Mouse (Mus musculus) limb, embryonic 12.5 days (tissue): ENCODE measurements around the gene Prn. TPM values are rescaled to one million over a fixed set of nuclear protein-coding genes. Genes with fewer than 3 reads are reported as not detected.

ENCODE experiments used
- ATAC-seq: fragments of 200-750 bp; cut with Nextera tagmentation; 2 replicates; pipeline ENCODE4 v1.8.0; 2017; ENCODE audit warnings: low read depth, moderate TSS enrichment; ENCODE audit not compliant: insufficient number of reproducible peaks, insufficient read depth, low FRiP score, low TSS enrichment
- H3K27ac ChIP-seq: fragments of 300-500 bp; sonication (generic); 2 replicates; pipeline ENCODE4 v1.5.1; 2016; ENCODE audit warnings: mild to moderate bottlenecking, moderate library complexity
- H3K27me3 ChIP-seq: fragments of 300-500 bp; sonication (generic); 2 replicates; pipeline ENCODE4 v1.6.1; 2016; ENCODE audit warnings: mild to moderate bottlenecking, moderate library complexity
- H3K36me3 ChIP-seq: fragments of 300-500 bp; sonication (generic); 2 replicates; pipeline ENCODE4 v1.6.1; 2016; ENCODE audit warnings: mild to moderate bottlenecking, moderate library complexity
- H3K4me1 ChIP-seq: fragments of 300-500 bp; sonication (generic); replicated peaks from 2 replicates; pipeline ENCODE4 v1.6.1; 2016
- H3K4me2 ChIP-seq: fragments of 300-500 bp; sonication (generic); 2 replicates; pipeline ENCODE4 v1.6.1; 2016; ENCODE audit warnings: mild to moderate bottlenecking, moderate library complexity
- H3K4me3 ChIP-seq: fragments of 300-500 bp; sonication (generic); replicated peaks from 2 replicates; pipeline ENCODE4 v1.5.1; 2016; ENCODE audit warnings: mild to moderate bottlenecking
- H3K9ac ChIP-seq: fragments of 300-500 bp; sonication (generic); replicated peaks from 2 replicates; pipeline ENCODE4 v1.6.1; 2016; ENCODE audit warnings: mild to moderate bottlenecking, moderate library complexity
- H3K9me3 ChIP-seq: fragments of 300-500 bp; sonication (generic); 2 replicates; pipeline ENCODE4 v1.6.1; 2016; ENCODE audit warnings: mild to moderate bottlenecking, moderate library complexity
- WGBS: fragments of 180-500 bp; shearing (Covaris S2); methylation state at CpG from one replicate; pipeline ENCODE4 v1.1.7; 2016; 5-methylcytosine and 5-hydroxymethylcytosine counted together
- polyA plus RNA-seq: library from polyadenylated mRNA; unstranded; fragments of >200 nt; fragmentation: Nextera tagmentation; extraction: Ambion mirVana; gene quantifications from 2 replicates; pipeline ENCODE4 v1.2.1, GENCODE M21; 2016

Gene Prn
- polyA plus RNA-seq, 1 experiment from 2014 or later = not detected

DNA sequence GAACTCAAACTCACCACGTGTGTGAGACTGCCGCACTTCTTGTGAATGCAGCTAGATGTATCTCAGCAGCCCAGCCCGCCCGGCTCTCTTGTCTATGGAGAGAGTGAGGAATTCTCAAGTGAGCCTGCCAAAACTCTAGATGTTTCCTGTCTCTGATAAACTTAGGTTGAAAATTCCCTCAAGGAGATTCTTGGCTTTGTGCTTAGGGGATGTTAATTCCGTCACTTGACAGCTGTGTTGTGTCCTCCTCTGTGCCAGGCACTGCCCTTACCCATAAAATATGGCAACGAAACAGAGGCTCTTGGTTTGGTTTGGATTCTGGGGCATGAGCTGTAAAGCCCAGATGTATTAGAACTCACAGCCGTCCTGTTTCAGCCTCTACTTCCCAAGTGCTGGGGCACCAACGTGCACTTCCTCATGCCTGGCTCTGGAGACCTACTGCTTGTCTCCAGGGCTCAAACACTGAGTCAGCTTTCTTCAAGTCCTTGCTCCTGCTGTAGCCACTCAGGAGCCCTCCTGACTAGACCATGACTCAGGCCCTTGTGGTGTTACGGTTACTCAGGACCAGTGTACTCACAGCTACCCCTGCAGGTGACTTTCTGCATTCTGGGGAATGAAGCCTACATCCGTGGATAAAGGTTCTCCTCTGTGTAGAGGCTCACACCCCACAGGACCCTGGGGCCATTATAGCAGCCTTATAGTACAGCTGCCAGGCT lies 25.8 kb downstream of the Prn start:
- no peaks in the 10 kb centered on the region for H3K9me3 ChIP-seq
- 81% methylated on average over 10 of the region's 10 CpGs for WGBS
- no peak overlapping the region for H3K4me2 ChIP-seq
- no peak overlapping the region for H3K27ac ChIP-seq
- peaks cover 9% of the 10 kb centered on the region; the same call in 1 of the 2 replicates for H3K4me1 ChIP-seq
- no peak for ATAC-seq
- peaks cover 14% of the 10 kb centered on the region; the same call in 1 of the 2 replicates for H3K36me3 ChIP-seq
- no peaks in the 10 kb centered on the region for H3K27me3 ChIP-seq
- no peak overlapping the region for H3K9ac ChIP-seq
- H3K4me3 ChIP-seq = no peak overlapping the region

DNA sequence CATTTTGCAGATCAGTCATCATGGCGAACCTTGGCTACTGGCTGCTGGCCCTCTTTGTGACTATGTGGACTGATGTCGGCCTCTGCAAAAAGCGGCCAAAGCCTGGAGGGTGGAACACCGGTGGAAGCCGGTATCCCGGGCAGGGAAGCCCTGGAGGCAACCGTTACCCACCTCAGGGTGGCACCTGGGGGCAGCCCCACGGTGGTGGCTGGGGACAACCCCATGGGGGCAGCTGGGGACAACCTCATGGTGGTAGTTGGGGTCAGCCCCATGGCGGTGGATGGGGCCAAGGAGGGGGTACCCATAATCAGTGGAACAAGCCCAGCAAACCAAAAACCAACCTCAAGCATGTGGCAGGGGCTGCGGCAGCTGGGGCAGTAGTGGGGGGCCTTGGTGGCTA lies 26.7 kb downstream of the Prn start:
- WGBS = 97% methylated on average over 10 of the region's 10 CpGs
- Histone ChIP-seq H3K9me3 (no peaks in the 10 kb centered on the region), H3K27me3 (no peaks in the 10 kb centered on the region), H3K4me1 (peaks cover 9% of the 10 kb centered on the region; the same call in 1 of the 2 replicates), H3K36me3 (peaks cover 14% of the 10 kb centered on the region; the same call in 1 of the 2 replicates), H3K4me3 (no peak overlapping the region), H3K4me2 (no peak overlapping the region), H3K27ac (no peak overlapping the region), H3K9ac (no peak overlapping the region)
- no peak for ATAC-seq

DNA sequence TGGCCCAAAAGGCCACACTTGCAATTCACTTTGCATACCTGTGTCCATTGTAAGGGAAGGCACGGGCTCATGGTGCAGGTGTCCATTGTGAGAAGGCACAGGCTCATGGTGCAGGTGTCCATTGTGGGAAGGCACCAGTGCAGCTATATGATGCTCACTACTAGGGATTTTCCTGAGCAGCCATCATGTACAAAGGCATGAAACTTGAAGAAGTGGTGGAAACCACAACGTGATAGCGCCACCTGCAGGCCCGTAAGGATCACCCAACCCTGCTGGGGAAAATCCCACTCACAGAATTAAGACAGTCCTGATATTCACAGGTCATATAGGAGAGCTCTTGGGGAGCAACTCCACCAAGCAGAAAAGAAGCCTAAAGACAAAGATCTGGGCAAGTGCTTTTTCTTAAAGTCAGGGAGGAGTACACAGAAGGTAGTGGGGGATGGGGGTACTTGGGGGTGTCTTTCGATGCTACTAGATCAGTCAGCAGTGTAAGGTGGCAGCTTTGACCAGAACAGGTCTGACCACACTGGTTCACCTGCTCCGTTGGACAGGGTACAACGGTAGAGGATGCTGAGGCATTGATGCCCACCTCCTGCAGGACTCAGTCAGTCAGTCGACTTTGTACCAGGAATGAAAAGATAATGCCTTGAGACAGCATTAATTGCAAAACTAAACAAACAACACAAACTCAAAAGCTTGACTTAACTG lies 29.8 kb downstream of the Prn start:
- no peak overlapping the region for H3K27ac ChIP-seq
- no peaks in the 10 kb centered on the region for H3K27me3 ChIP-seq
- peaks cover 14% of the 10 kb centered on the region; the same call in 1 of the 2 replicates for H3K36me3 ChIP-seq
- no peaks in the 10 kb centered on the region for H3K9me3 ChIP-seq
- WGBS = 48% methylated on average over 8 of the region's 8 CpGs
- H3K9ac ChIP-seq = no peak overlapping the region
- no peak overlapping the region for H3K4me2 ChIP-seq
- H3K4me1 ChIP-seq = no peaks in the 10 kb centered on the region
- no peak for ATAC-seq
- no peak overlapping the region for H3K4me3 ChIP-seq

DNA sequence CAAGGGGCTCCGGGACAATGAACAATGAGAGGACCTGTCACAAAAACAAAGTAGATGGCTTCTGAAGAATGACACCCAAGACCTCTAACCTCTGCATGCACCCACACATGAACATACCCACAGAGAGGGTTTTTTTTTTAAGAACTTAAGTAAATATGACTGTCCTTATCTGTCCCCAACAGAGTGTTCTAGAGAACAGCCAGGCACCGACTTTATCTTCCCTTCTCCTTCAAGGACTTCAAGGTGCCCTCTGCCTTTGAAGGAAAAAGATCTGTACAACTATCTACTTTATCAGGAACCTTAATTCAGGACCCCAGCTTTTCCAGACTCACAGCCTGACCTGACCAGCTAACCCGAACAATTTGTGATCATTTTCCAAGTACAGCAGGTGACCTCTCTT lies 30.7 kb downstream of the Prn start:
- Histone ChIP-seq H3K36me3 (peaks cover 14% of the 10 kb centered on the region; the same call in 1 of the 2 replicates), H3K4me1 (no peaks in the 10 kb centered on the region), H3K4me2 (no peak overlapping the region), H3K4me3 (no peak overlapping the region), H3K9me3 (no peaks in the 10 kb centered on the region), H3K27ac (no peak overlapping the region), H3K27me3 (no peaks in the 10 kb centered on the region), H3K9ac (no peak overlapping the region)
- 85% methylated on average over 3 of the region's 3 CpGs for WGBS
- ATAC-seq = no peak

DNA sequence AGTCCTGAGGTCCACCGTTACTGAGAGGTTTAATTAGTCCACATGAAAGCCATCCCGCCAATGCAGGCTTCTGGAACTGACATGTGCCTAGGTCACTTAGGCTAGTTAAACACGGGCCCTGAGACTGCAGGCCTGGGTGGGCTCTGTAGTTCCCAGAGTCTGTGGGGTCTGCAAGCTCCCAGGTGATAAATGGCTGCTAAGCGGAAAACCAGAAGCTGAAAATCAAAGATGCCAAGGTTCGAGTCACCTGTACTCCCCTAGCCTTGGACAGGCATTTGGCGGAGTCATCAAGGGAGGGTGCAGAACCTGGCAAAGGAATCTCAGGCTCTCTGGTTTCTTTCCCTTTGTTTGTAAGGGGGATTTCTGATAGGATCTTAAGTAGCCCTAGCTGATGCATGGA lies 31.7 kb downstream of the Prn start:
- 65% methylated on average over 6 of the region's 6 CpGs for WGBS
- H3K9me3 ChIP-seq = no peaks in the 10 kb centered on the region
- H3K4me2 ChIP-seq = no peak overlapping the region
- no peaks in the 10 kb centered on the region for H3K27me3 ChIP-seq
- H3K4me3 ChIP-seq = no peak overlapping the region
- no peaks in the 10 kb centered on the region for H3K4me1 ChIP-seq
- no peak overlapping the region for H3K9ac ChIP-seq
- H3K36me3 ChIP-seq = peaks cover 11% of the 10 kb centered on the region; the same call in 1 of the 2 replicates
- no peak overlapping the region for H3K27ac ChIP-seq
- ATAC-seq = no peak

DNA sequence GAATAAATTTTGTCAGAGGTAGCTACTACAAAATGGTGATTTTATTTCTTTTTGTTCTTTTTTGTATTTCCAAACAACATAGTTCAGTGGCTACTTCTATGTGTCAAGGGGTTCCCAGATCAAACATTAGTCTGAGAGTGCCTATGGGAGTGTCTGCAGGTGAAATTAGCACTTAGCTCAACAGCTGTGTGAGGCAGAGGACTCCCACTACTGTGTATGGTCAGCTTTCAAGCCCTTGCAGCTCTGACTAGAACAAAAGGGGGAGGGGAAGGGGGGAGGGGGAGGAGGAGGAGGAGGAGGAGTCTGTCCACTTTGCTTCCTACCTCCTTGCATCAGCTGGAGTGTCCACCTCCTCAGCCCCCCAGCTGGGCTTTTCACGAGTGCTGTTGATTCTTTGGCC lies 34.6 kb downstream of the Prn start:
- Histone ChIP-seq H3K36me3 (no peaks in the 10 kb centered on the region), H3K4me1 (no peaks in the 10 kb centered on the region; the same call in 1 of the 2 replicates), H3K27ac (no peak overlapping the region), H3K4me3 (no peak overlapping the region), H3K27me3 (0 out of 2 replicates have a peak, but pooled peaks cover 4% of the 10 kb centered on the region), H3K9ac (no peak overlapping the region), H3K4me2 (no peak overlapping the region), H3K9me3 (no peaks in the 10 kb centered on the region)
- no peak for ATAC-seq
- 29% methylated on average over 1 of the region's 1 CpGs for WGBS

DNA sequence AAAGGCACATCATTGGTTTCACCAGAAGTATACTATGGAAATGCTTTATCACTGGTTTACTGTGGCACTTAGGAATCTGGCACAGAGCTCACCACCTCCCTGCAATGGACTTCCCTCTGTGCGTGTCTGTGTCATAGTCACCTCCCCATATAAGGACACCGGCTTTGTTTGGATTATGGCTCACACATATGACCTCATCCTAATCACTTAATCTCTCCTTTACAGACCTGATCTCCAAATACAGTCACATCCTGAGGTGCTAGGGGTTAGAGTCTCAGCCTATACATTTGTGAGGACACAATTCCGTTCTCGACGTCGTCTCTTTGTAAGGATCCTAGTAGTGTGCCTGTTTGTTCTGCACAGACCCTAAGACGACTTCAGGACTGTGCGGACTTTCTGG lies 35.5 kb downstream of the Prn start:
- Histone ChIP-seq H3K4me1 (no peaks in the 10 kb centered on the region; the same call in 1 of the 2 replicates), H3K4me2 (no peak overlapping the region), H3K36me3 (no peaks in the 10 kb centered on the region), H3K4me3 (no peak overlapping the region), H3K27me3 (peaks cover 4% of the 10 kb centered on the region; the same call in 1 of the 2 replicates), H3K9me3 (no peaks in the 10 kb centered on the region), H3K27ac (no peak overlapping the region), H3K9ac (no peak overlapping the region)
- WGBS = 87% methylated on average over 8 of the region's 8 CpGs
- no peak for ATAC-seq

DNA sequence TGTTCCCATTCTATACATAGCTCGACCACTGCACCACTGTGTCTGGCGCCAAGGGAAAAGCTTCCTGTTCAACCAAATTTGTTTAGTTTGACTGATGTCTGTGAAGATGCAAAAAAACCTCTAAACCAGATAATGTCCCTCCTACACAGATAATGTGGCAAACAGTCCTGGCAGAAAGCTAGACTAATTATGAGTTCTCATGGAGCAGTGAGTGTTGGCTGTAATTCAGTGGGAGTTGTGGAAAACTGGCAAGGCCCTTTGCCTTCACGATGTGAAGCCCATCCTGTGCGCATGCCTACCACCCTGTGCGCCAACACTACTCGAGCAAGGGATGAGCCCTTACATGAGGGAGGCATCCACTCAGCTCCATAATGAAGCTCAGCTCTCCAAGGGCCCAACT lies 36.0 kb downstream of the Prn start:
- Histone ChIP-seq H3K9ac (no peak overlapping the region), H3K27ac (no peak overlapping the region), H3K4me2 (no peak overlapping the region), H3K27me3 (peaks cover 10% of the 10 kb centered on the region; the same call in 1 of the 2 replicates), H3K36me3 (no peaks in the 10 kb centered on the region), H3K9me3 (no peaks in the 10 kb centered on the region), H3K4me3 (no peak overlapping the region), H3K4me1 (peaks cover 4% of the 10 kb centered on the region)
- 87% methylated on average over 6 of the region's 6 CpGs for WGBS
- no peak for ATAC-seq

DNA sequence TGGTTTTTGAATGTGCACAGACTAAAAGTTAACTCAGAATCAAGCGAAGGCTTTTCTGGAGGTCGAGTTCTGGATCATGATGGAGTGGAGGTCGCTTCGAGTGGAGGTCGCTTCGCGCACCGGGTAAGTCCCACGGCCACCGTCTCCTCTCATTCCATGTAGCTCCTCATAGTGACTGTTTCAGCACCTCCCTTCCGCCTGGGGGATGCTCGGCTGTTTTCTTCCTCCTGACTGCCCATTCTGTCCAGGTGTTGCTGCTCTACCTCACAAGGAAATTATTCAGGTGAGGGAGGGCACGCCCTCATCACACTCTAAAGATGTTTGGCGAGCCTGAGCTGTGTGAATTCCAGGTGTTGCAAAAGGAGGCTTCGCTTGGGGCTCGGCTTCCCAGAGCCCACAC lies 36.6 kb downstream of the Prn start:
- H3K9ac ChIP-seq = no peak overlapping the region
- H3K4me3 ChIP-seq = no peak overlapping the region
- ATAC-seq = no peak
- peaks cover 11% of the 10 kb centered on the region; the same call in 1 of the 2 replicates for H3K27me3 ChIP-seq
- no peaks in the 10 kb centered on the region for H3K36me3 ChIP-seq
- peaks cover 5% of the 10 kb centered on the region for H3K4me1 ChIP-seq
- 86% methylated on average over 16 of the region's 16 CpGs for WGBS
- H3K9me3 ChIP-seq = no peaks in the 10 kb centered on the region
- no peak overlapping the region for H3K27ac ChIP-seq
- H3K4me2 ChIP-seq = no peak overlapping the region

DNA sequence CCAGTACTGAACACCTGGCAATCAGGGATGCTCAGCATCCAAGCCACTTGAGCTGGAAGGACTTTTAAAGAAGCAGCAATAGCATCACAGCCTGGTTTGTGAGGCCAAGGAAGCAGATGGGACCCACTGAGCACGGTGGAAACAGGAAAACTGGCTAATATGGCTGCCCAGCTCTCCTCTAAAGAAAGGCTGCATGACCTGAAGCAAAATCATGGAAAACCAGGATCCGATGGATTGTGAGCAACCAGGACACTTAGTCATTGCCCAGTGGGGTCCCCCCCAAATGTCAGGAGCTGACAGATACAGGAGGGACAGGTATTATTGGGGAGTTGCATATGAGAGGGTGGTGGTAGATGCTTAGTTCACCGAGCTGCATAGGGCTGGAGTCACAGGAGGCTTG lies 38.4 kb downstream of the Prn start:
- Histone ChIP-seq H3K4me1 (peaks cover 14% of the 10 kb centered on the region), H3K27ac (no peak overlapping the region), H3K9me3 (no peaks in the 10 kb centered on the region), H3K9ac (no peak overlapping the region), H3K4me3 (no peak overlapping the region), H3K4me2 (no peak overlapping the region), H3K36me3 (no peaks in the 10 kb centered on the region), H3K27me3 (peaks cover 29% of the 10 kb centered on the region)
- 81% methylated on average over 3 of the region's 3 CpGs for WGBS
- ATAC-seq = no peak

DNA sequence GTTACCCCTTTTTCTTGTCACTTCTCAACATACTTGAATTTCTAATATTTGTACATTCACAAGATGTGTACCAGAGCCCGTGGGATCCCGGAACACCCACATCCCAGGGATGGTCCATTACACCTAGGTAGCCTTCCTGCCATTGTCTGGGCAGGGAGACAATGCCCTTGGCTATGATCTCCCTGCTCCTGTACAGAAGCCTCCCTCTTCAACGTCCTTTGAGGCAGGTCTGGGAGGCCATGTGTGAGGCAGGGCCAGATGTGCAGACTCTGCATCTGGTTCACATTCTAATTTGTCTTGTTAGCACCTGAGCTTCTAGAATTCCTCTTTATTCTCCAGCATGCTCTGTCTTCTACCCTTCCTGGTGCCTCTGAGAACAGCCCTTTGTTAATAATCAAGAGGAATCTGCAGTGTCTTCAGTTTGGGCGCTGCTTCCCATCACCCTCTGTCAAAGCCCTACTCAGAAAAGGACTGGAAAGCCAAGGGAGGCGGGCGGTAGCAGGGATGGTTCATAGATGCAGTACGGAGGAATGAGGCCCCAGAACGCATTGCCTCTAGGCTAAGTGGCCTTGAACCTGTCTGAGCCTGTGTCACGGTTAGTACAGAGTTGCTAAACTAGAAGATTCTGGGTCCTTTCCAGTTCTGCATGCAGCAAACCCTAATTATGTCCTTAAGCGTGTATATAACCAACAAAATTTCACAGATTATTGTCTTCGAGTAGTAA lies 39.3 kb downstream of the Prn start:
- H3K27ac ChIP-seq = no peak overlapping the region
- WGBS = 73% methylated on average over 11 of the region's 11 CpGs
- ATAC-seq = no peak

More for the DNA sequence above, 39.3 kb downstream of the Prn start:
- H3K9me3 ChIP-seq = no peaks in the 10 kb centered on the region
- H3K4me2 ChIP-seq = no peak overlapping the region
- H3K27me3 ChIP-seq = peaks cover 38% of the 10 kb centered on the region
- no peaks in the 10 kb centered on the region for H3K36me3 ChIP-seq
- no peak overlapping the region for H3K4me3 ChIP-seq
- H3K9ac ChIP-seq = no peak overlapping the region
- H3K4me1 ChIP-seq = peaks cover 18% of the 10 kb centered on the region
